Mouse (Mus musculus) regulatory T cell (primary cell): ENCODE measurements at regions not wholly inside any gene's neighbourhood (a gene's known extent, or its start where the extent isn't known, plus 50 kb on each side); places are given as distances from the start of the nearest gene placed in this dataset.
"Not testable (repeated sequence)": the region's sequence is repeated elsewhere in the genome, so short reads cannot be mapped to it uniquely, and the experiment has no call there.

Experiments used
- in situ Hi-C: fragments of 300-600 bp; cut with MboI, MseI; formaldehyde crosslinking; loops from one replicate; pipeline ENCODE4 v1.15.1; 2025; ENCODE audit warnings: high pct_unique_total_duplicates

DNA sequence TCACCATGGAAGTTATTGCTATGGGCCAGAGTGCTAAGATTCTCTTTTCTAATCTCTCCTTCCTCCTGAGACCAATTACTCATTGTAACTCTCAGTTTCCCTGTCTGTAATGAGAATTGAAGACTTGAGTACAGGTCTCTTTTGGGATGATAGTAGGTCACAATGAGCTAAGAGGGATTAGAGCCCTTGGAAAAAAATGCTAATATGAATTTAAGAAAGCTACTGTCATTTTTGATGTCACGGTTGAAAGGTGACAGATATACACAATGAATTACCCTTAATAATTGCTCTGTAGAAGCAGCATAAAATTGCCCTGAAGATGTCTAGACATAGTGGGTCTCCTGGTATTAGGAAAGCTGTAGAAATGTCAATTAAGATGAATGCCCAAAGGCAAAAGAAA, 178.2 kb downstream of the Kcna4 start:
- in situ Hi-C loops: no loop called here

GRCm38 (mm10) chr2:107503646-107504379, 213.4 kb downstream of the Kcna4 start:
- in situ Hi-C loops: no loop called here

DNA sequence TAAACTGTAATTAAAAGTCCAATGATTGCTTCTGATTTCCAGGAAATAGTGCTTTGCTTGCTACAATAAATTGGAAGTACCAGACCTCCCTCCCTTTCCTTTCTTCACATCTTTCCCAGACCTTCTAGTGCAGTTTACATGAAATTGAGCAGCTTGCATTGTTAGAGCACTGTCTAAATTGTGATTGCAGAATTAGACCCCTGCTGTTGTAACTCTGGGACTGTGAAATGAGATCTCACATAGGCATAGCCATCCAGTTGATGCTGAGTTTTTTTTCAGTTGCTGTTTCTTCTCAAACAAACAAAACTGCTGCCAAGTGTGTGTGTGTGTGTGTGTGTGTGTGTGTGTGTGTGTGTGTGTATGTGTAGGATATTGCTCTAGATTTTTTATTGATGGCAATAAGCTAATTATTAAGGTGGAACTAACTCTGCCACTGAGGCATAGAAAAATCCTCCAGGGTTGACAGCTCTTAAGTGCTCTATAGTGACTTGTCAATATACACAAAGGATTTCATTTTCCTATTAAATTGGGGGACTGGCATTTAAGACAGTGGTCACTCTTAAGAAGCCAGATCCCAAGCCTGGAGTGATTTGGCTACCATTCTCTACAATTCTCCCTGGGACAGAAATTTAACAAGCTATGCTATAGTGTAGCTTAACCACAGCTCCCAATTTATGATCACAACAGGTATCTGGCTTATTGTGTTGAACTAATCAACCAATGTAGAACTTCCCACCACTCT, 217.2 kb downstream of the Kcna4 start:
- in situ Hi-C loops: no loop called here

DNA sequence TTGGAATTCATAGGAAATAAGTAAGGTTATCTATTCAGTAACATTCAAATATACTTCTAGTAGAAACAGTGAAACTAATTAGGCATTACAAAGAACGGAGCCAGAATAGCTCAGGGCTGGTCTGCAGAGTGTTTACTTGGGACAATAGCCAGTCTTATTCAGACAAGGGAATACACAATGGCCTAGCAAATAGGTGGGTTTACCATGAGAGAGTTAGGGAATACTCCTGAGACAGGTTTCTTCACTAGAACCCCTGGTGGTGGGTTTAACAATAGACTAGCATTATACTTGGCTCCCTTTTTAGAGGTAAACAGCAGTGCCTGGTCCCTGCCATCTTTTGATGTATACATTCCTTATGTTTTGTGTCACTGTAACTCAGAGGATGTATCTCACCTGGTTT, 225.0 kb downstream of the Kcna4 start:
- in situ Hi-C loops: not testable (repeated sequence)

DNA sequence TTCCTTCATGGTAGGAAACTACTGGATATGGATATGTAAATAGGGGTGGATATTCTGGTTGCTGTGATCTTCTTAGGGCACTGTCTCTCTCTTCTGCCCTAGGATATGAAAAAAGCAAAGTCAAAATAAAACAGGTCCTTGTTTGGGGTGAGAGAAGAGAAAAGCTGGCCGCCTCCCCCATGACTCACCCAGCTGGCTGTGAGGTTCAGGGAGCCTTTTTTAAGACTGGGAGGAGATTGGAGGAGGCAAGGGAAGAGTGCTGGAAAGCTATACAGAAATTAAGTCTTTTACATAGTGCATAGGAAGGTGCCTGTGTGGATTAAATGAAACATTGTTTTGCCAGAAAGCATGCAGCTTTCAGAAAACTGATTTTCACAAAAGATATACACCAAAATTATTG, 227.7 kb downstream of the Kcna4 start:
- in situ Hi-C loops: no loop called here

GRCm38 (mm10) chr2:107518759-107519158, 228.3 kb downstream of the Kcna4 start:
- in situ Hi-C loops: no loop called here

DNA sequence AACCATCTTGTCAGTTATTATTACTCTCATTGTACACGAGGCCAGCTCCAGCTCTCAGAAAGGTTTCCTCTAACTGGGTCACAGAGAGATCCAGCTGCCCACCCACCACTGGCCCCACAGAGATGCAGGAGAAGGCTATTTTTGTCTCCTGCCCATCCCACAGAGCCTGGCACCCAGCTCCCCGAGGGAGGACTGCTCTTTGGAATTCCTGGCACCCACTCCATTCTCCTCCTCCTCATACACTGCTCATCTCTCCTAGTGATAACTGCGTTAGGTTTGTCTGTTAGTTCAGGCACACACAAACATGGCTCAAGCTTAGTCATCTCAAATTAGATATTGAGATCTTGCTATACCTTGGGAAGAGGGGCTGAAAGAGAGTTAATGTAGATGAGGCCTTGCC, 228.9 kb downstream of the Kcna4 start:
- in situ Hi-C loops: no loop called here

DNA sequence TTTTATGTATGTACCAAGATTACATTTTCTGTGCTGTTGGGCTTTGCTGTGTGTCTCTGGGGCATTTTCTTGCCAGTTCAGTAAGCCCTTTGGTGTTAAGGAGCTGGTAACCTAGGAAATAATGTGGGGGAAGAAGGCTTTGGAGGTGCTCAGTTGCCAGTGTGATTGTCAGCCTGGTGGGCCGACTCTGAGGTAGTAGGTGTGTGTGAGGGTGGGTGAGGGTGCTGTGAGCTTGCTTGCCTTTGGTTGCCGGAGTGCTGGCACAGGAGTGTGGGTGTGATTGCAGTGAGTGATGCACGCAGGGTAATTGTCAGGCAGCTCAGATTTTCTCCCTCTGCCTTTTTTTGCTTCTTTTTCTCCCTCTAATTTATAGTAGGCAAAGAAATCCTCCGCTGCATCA, 229.3 kb downstream of the Kcna4 start:
- in situ Hi-C loops: no loop called here

DNA sequence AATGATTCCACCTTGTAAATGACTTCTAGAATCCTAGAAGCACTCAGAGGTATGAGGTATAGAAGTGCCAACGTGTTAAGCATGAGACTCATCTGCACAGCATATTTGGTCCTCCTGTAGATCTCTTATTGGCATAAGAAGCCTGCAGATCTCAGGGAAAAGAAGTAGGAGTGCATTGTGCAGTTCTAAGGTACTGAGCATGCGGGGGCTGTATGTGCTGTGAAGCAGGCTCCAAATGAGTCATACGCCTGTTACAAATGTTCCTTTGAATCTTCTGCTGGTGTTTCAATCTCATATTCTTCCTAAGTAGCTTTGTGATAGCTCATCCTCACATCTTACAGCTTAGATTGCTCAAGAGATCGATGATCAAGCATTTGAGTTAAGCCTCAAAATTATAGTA, 252.7 kb downstream of the Kcna4 start:
- in situ Hi-C loops: no loop called here

DNA sequence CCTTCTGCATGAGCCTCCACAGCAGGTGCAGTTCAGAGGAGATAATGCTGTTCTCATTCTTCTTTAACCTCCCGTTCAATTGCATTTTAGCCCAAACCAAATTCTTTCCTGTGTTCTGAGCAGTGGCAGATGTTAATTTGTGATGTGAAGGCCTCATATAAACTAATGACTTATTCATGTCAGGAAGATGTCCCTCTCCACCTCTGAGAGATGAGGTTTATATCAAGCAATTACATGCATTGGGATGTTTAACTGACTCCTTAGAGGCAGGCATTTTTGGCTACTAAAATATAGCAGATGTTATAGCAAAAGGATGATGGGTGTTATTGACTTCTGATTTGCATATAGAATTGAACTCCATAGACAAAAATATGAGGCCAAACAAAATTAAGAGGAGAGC, 262.1 kb downstream of the Kcna4 start:
- in situ Hi-C loops: loop anchor here (10.0 kb wide), 1 partner anchor 718 kb away; no protein-coding TSS in a partner anchor

DNA sequence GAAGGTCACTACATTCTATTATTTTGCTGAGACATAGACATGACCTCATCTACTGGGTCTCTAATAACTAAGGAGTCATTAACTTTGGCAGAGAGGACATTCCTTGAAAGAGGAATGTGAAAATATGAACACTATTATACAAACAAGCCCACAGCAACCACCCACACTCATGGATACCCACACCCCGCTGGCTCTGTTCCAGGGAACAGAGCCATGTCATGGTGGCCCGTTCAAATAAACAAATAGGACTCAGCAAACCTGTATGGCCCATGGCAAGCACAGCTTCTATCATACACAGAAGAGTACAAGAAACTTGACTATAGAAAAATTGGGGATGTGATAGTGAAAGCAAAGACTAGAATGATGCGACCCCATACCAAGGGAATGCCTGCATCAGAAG, 265.8 kb downstream of the Kcna4 start:
- in situ Hi-C loops: loop anchor here (10.0 kb wide), 1 partner anchor 721 kb away; no protein-coding TSS in a partner anchor

DNA sequence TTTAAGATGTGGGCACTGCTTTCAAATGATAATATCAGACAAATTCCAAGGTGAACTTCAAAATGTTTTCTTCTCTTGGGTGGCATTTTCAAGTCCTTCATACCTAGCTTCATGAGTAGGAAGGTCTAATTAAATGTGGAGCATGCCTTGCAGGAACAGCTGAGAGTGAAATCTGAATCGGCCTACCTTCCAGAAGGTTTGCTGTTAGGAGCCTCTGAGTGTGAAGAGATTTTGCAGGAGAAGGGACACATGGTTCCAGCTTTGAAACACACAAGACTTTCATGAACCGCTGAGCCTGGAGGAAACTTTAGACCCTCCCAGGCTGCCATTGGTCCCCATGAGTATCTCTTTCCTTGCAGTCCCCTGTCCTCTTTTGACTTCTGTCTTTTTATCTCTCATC, 279.2 kb downstream of the Kcna4 start:
- in situ Hi-C loops: no loop called here

GRCm38 (mm10) chr2:107609872-107610559, 319.6 kb downstream of the Kcna4 start:
- in situ Hi-C loops: no loop called here

DNA sequence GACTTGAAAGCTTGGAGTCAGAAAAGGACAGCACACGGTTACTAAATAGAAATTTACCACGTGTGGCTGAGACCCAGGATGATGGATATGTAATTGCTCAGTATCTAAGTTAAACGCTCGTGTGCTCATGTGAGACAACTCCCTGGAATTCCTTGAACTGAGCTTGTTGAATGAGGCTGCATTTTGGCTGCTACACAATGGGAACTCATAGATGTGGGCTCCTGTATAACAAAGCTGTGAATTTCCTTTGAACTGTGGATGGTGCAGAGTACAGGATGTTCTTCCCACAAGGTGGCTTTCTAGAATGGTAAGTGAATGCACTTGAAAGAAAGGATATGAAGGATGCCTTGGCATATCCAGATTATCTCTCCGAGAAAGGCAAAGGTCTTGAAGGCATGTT, 321.4 kb downstream of the Kcna4 start:
- in situ Hi-C loops: no loop called here

DNA sequence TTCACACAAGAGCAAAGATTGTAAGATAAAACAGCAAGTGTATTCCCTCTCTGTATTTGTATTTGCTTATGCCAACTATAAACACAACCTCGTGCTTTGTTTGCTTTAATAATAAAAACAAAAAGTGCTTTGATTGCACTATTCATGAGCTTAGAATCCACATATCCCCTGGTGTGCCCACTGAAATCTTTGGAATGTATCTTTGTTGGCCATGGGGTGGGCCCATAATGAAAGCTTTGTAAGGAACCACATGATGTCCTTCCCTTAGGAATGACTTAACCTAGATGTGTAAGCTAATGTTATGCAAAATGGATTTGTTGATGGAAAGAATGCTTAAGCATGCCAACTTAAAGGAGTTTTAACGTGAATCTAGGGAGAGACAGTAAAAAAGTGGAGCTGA, 321.8 kb downstream of the Kcna4 start:
- in situ Hi-C loops: no loop called here

- in situ Hi-C loops: no loop called here
Observed at GRCm38 (mm10) chr2:107614715-107615114, 324.3 kb downstream of the Kcna4 start.

- in situ Hi-C loops: no loop called here
Observed at GRCm38 (mm10) chr2:107627458-107627857, 337.0 kb downstream of the Kcna4 start.

- in situ Hi-C loops: no loop called here
Observed at GRCm38 (mm10) chr2:107659176-107659575, 368.7 kb downstream of the Kcna4 start.
